Mouse (Mus musculus): ENCODE results near the gene Mafb. TPM values are rescaled to one million over a fixed set of nuclear protein-coding genes. Genes with fewer than 3 reads are reported as not detected.

Gene Mafb
- total RNA-seq (2021) = 10 to 100 TPM; 11.2 to 13.1 TPM

DNA sequence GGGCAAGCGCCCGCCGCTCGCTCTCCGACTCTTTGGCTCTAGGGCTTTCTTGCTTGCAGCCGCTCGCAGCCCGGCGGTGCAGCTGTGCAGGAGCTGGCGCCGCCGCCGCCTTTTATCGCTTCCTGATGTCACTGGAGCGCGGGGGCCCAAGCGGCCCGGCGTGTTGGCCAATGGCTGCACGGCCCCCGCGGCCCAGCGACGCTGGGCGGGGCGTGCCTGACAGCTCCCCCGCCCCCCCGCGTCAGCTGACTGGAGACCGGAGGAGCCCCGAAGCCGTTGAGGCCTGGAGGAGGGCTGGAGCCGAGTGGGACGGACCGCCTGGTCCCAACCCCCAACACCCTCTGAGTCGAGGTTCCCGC is at the start of gene Mafb:
TSS of gene Mafb (minus strand) at position 86 of the 359 bp plus-strand sequence.
- DNase-seq (ENCODE audit: low spot score) = peak; percentile 95
- intact Hi-C loops (cut with DNase I) = loop anchor here (5.0 to 10.0 kb wide), 3 partner anchors 305 to 1452 kb away; no protein-coding TSS in a partner anchor

DNA sequence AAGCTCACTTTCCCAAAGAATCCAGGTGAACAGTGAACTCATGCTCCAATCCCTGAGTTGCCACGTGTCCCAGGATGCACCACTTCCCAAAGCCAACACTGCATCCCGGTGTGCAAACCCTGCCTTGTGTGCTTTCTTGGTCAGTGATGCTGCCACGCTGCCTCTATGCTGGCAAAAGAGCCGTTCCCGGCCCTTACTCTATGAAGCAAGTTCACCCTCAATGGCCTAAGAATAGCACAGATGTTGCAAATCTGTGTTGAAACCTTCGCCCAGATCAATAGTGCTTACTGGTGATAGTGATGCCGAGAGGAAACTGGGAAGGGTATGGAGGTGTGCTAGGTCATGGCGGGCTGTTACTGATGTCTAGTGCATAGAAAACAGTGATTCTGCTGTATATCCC is 48.3 kb upstream of the Mafb start:
- intact Hi-C loops (cut with DNase I) = no loop called here
- DNase-seq (ENCODE audit: low spot score) = no peak

DNA sequence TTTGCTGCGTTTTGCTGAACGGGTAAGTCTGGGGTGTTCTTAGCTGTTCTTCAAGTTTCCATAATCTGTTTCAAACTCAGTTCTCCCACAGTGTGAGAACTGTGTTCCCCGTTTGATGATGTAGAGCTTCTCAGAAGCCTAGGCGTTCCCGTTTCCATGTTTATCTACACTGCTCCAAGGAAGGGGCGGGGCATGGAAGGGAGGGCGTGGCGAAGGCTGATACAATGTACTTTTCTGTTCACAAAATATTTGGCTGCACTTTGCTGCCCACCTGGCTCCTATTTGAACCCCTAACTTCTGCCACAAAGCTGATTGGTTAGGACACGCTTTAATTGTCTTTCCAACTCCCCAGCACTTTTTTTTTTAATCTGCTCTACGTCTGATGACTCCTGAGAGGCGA is 47.9 kb upstream of the Mafb start:
- DNase-seq (ENCODE audit: low spot score) = no peak
- intact Hi-C loops (cut with DNase I) = no loop called here

DNA sequence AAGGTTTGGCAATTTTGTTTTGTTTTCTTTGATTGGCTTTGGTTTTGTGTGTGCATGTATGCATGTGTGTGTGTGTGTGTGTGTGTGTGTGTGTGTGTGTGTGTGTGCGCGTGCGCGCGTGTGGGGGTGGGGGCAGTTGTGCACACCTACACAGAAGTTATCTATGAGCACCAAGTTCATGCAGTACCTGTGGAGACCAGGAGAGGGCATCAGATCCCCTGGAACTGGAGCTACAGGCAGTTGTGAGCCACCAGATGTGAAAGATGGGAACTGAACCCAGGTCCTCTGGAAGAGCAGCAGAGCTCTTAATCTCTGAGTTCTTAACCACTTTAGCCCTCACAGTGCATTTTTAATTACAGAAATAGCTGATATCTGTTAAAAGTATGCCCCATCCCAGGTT is 47.1 kb upstream of the Mafb start:
- DNase-seq (ENCODE audit: low spot score) = no peak

DNA sequence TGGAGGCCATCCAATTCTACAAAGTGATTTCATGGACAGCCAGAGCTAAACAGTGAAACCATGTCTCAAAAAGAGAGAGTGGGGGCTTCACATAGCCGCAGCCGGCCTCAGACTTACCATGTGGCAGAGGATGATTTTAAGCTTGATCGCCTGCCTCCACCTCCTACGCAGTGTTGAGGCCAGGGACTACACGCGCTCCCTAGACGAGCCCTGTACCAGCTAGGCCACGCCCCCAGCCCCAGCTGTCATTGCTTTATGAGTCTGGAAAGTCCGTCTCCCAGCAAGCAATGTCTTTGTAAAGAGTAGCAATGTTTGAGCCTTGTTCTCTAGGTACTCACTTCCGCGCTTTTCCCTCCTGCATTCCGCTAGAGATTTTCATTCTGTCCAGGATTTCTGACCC is 46.2 kb upstream of the Mafb start:
- no peak for DNase-seq (ENCODE audit: low spot score)
- intact Hi-C loops (cut with DNase I) = loop anchor here (2.0 kb wide), 1 partner anchor 166 kb away; no protein-coding TSS in a partner anchor

More for the DNA sequence above, 47.1 kb upstream of the Mafb start:
- intact Hi-C loops (cut with DNase I) = loop anchor here (2.0 kb wide), 1 partner anchor 165 kb away; no protein-coding TSS in a partner anchor

DNA sequence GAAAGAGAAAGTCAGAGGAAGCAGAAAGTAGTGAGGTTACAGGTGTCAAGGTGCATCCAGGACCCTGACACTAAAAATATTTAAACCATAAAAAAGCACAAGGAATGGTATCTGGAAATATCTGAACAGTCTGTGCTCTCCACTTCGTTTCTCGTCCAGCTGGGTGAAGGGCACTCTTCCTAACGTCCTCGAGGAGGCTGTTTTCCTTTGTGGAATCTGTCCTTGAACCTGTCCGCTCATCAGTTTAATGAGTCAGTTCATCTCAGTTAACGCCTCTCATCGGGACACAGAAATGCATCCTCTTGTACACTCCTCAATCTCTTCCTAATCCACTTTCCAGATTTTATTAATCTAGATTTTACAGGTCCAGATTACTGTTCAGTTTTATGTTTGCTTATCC is 44.6 kb upstream of the Mafb start:
- intact Hi-C loops (cut with DNase I) = no loop called here

DNA sequence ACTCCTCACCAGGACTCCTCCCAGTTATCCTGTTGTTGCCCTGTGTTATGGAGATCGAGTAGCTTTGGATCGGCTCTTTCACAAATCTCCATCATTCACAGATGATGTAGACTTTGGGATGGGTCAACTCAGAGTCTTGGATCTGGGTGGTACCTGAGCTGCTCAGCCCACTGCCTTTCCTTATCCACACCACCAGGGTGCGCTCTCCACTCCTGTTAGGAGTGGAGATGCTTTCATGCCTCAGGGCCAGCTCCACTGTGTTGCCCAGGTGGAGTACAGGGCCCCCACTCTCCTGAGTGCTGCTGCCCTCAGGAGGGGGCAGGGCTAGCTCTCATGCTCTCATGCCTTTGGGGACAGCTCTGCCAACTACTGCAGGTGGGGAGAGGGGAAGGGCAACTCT is 40.9 kb upstream of the Mafb start:
- DNase-seq (ENCODE audit: low spot score) = no peak

More for the DNA sequence above, 44.6 kb upstream of the Mafb start:
- DNase-seq (ENCODE audit: low spot score) = no peak

DNA sequence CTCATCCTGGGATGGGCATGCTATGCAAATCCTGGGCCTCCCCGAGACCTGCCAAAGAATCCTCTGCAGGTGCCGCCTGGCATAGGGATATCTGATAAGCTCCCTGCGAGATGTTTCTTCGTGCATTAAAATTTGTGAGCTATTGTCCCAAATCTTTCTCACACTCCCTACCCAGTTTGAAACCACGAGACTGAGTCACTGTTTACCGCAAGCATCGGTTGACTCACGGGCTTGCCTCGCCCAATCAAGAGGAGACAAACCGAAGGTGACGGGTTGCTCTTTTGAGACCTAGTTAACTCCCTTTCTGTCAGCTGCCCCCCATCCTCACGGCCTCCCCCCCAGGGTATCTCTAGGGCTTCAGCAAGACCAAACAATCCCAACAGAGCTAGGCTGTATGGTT is 30.9 kb upstream of the Mafb start:
- intact Hi-C loops (cut with DNase I) = no loop called here
- no peak for DNase-seq (ENCODE audit: low spot score)

More for the DNA sequence above, 40.9 kb upstream of the Mafb start:
- intact Hi-C loops (cut with DNase I) = no loop called here

DNA sequence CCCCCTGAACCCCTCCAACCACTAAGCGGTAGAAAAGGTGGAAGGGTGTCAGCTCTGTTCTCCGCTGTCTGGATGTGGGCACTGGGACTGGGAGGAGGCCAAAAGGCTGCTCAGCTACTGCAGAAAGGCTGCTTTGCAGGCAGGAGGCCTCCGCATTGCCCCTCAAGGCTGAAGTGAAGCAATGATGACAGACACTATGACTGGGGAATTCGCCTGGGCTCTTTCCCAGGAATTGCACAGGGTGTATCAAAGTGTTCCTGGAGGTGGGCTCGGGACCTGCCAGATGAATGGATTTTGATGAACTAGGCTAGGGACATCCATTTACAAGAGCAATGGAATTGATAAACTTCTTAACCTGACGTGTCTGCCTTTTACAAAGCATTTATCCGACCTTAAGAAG is 27.9 kb upstream of the Mafb start:
- intact Hi-C loops (cut with DNase I) = no loop called here
- no peak for DNase-seq (ENCODE audit: low spot score)

DNA sequence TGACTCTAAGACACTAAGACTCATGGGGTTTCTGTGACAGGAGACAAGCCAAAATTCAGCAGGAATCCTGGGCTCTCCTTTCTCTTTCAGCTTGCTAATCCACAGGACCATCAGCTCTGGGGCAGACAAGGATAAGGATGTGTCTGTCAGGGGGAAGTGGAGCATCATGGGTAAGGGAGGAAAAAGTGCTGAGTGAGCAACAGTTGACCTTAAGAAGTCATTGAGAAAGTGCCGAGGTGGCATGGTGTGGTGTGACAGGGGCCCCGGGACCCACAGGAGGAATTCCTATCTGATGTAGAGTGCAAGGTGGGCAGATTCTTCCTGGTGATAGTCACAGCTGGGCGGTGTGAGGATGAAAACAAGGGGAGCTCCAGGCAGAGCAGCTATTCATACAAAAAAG is 25.8 kb upstream of the Mafb start:
- intact Hi-C loops (cut with DNase I) = no loop called here
- DNase-seq (ENCODE audit: low spot score) = no peak

DNA sequence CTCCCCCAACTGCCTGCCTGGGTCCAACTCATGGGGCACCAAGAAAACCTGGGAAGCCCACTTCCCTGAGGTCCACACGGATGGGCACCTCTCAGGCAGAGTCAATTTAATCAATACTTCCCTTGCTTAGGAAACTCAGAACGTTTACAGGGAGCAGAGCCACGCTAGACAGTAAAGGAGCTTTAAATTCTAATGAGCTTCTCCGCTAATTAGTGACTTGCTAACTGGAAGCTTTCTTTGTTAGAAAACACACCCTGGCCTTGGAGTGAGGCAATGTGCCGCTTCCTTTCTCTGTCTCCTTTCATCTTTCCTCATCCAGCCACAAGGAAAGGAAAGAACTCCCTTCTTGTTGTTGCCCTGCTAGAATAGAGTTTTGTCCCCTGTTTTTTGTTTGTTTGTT is 21.7 kb upstream of the Mafb start:
- intact Hi-C loops (cut with DNase I) = no loop called here
- DNase-seq (ENCODE audit: low spot score) = no peak

DNA sequence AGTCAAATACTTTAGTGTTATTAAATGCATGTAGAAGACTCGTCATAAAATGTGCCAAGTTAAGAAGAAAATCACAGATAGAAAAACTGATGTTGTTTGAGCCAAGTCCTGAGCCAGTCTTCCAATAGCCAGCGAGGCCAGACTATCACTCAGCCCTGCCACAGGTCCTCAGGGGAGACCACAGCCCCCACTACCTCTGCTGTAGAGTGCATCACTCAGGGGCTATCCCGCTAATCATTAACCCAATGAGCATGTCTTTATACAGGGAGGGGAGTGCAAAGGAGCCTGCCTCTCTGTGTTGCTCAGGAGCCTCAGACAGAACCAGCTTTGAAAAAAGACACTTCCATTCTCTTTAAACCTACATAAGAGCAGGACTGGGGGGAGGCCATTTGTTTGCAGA is 16.6 kb upstream of the Mafb start:
- intact Hi-C loops (cut with DNase I) = no loop called here
- DNase-seq (ENCODE audit: low spot score) = no peak

DNA sequence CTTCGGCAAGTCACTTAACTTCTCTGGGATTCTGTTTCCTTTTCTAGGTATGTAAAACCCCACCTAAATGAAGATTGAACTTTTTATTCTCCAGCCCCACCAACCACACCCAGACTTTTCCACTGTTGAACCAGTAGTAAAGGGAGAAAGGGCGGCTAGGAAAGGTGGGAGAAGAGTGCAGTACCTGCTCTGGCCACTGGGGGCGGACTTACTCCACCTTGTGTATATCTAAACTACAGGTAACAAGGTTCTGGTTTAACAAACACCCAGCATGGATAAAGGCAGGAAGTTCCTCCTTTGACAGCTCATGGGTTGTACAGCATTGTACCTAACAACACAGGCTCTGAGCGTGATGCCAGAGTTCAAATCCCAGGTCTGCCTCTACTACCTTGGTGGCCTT is 11.4 kb upstream of the Mafb start:
- DNase-seq (ENCODE audit: low spot score) = no peak

DNA sequence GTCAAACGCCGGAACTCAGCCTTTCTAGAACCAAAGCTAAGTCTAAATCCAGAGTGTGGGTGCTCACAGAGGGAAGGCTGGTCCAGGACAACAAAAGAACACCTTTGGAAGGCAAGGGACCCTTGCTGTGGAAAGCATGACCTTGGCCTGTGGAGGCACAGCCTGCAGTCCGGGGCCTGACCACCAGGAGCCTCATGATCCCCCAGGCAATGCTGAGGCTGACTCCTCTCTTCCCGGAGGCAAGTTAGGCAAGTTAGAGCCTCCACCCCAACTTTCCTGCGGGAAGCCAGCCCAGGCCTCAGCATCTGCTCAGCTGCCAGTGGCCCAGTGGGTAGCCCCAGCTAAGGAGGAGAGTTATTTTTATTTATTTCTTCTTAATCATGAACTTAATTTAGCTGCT is 9.4 kb upstream of the Mafb start:
- no peak for DNase-seq (ENCODE audit: low spot score)
- intact Hi-C loops (cut with DNase I) = no loop called here

More for the DNA sequence above, 11.4 kb upstream of the Mafb start:
- intact Hi-C loops (cut with DNase I) = loop anchor here (2.0 kb wide), 1 partner anchor 201 kb away; no protein-coding TSS in a partner anchor

DNA sequence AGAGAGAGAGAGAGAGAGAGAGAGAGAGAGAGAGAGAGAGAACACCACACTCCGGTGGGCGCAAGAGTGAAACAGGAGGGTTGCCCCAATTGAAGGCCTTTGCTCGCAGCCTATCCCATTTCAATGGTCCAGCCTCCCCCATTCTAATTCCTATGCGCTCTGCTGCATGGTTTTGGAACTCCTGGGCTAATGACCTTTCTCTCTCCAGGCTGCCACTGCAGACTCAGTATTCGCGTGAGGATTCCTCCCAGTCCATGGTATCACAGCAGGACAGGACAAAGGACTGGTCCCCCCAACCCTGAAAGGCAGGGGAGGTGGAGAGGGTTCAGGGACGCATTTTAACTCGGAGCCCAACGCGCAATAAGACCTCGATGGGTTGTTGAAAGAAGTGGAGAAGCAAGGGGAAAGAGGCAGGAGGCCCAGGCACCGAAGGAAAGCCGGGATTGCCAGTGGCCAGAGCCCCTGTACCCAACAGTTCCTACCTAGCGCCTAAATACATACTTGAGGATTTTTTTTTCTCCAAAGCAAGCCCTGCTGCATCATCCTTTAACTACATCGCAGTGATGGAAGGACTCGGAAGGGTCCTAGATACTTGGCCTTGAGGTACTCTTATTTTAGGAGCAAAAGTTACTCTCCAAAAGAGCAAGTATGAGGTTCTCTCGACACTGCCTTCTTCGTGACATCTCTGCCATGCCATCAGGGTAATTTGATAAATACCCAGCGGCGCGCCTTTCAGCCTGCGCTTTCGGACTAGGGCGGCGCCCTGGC is 3.0 kb upstream of the Mafb start:
- intact Hi-C loops (cut with DNase I) = loop anchor here (2.0 to 10.0 kb wide), 4 partner anchors 308 to 1455 kb away; no protein-coding TSS in a partner anchor
- DNase-seq (ENCODE audit: low spot score) = no peak

DNA sequence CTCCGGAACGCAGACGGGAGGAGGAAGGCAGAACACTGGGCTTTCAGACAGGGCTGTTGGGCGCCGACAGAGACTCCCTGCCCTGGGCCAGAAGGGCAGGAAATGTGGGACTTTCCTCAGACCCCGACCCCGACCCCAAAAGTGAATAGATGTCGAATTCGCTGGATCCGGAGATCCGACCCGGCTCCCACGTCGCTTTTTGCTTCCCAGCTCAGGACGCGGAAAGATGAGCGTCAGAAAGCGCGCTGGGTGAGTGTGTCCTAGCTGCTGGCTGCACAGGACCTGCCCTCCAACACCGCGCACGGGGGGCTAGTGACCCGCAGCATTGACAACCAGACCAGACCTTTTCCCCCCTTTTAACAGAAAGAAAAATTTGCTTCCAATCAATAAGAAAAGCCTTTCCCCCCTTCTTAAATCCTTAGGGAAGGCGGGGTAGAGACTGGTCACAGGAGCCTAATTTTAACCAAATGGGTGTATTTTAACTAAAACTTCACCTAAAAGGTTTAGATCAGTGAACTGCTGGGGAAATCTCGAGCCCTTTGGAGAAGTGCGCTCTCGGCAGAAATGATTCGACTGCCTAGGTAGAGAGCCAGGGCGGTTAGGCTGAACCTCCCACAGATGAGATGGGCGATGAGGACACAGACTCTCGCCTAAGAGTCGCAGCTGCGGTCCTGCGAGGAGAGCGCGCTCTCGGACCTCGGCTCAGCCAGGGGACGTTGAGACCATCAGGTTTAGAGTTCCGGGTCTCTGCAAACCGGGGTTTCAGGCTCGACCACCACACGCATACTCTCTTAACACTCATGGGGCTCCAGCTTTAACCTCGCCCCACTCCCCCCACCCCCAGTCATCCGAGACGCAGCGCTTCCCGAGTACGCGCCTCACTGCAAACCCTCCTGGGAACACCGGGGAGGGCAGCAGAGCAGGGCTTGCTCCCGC is 1.8 kb upstream of the Mafb start:
- DNase-seq (ENCODE audit: low spot score) = no peak

DNA sequence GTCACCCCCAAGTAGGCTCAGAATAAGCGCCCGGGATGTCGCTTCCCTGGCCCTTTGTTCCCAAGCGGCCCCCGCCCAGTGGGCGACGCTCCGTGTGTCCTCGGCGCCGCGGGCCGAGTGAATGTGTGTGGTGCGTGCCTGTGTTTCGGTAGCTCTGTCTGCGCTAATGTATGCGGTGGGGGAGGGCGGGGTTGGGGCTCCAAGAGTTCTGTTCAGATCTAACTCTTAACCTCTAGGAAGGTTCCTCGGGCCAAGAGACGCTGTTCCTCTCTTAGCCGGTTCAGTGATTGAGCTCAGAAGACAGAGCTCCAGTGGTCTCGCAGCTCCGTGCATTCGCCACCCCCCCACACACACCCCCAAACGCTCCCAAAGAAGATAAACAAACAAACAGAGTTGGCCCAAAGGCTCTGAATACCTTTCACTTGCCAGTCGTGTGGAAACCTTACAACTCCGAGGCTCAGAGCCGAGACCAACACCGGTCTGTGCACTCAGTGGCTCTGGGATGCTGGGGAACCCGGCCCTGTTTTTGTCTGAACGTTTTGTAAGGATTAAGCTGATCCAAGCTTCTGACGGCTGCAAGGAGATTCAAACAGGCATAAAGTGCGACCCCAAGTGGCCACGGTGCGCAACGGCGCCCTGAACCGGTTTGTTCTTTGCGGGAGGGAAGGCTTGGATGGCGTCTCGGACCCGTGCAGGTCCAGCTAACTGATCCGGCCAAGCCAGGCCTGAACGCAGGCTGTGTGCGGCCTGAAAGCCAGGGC is 763 bp upstream of the Mafb start:
- DNase-seq (ENCODE audit: low spot score) = peak; percentile 77
- intact Hi-C loops (cut with DNase I) = loop anchor here (2.0 to 10.0 kb wide), 4 partner anchors 305 to 1453 kb away; no protein-coding TSS in a partner anchor

More for the DNA sequence above, 1.8 kb upstream of the Mafb start:
- intact Hi-C loops (cut with DNase I) = loop anchor here (2.0 to 10.0 kb wide), 4 partner anchors 306 to 1454 kb away; no protein-coding TSS in a partner anchor

DNA sequence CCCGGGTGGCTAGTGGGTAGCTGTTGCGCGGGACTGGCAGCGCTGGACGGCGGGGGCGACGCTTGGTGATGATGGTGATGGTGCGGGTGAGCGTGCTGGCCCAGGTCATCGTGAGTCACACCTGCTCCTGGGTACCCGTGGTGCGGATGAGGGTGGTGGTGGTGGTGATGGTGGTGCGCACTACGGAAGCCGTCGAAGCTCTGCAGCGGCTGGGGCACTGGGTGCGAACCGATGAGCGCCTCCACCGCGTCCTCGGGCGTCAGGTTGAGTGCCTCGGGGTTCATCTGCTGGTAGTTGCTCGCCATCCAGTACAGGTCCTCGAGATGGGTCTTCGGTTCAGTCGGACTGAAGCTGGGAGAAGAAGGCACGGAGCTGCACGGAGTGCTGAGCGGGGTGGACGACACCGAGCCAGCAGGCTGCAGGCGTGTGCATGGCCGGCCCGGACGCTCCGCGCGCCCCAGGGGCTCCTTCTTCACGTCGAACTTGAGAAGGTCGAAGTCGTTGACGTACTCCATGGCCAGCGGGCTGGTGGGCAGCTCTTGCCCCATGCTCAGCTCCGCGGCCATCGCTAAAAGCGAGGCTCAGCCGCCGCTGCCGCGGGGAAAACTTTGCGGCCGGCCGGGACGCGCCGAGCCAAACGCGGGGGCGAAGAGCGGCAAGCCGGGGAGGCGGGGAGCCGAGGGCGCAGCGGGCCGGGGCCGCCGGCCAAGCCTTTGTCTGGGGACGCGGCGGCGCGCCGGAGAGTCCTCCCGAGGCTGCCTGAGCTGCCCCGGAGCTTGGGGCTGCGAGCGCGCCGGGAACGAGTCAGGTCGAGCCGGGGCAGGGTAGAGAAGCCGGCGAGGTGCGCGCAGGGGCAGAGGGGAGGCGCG is 520 bp downstream of the Mafb start:
- no peak for DNase-seq (ENCODE audit: low spot score)
- intact Hi-C loops (cut with DNase I) = loop anchor here (5.0 to 10.0 kb wide), 3 partner anchors 304 to 1452 kb away; no protein-coding TSS in a partner anchor
